Mouse (Mus musculus) kidney, postnatal 10 days (tissue): ENCODE measurements at regions not wholly inside any gene's neighbourhood (a gene's known extent, or its start where the extent isn't known, plus 50 kb on each side); places are given as distances from the start of the nearest gene placed in this dataset.

ENCODE experiments used
- DNase-seq: peaks from one replicate; pipeline ENCODE4 v3.0.0; 2021; ENCODE audit warnings: mixed read lengths

DNA sequence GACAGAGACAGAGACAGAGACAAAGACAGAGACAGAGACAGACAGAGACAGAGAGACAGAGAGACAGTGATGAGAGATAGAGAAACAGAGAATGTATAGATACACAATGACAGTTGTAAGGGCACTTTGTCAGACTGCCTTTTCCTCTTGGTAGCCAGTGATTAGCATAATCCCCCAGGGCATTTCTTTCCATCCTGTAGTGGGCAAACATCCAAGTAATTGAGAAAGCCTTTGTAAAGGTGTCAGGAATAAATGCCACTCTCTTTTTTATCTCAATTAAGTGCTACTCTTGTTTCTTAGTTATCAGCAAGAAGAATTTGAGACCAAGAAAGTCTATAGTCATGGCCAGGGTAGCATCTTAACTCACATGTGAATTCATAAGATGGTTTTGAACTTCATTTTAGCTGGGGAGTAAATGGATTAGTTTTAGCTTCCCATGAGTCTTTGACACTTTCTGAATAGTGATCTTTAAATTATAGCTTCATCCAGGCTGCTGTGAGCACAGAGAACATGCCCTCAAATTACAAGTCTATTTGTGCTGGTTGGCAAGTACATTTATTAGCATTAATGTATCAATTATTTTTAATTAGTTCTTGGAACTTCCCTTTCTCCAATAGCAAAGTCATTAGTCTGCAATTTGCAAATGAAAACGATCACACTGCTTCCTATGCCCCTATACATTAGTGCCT lies 1215.9 kb downstream of the Gm9008 start:
- no peak for DNase-seq

GRCm38 (mm10) chr6:75254076-75254414 lies 1243.5 kb downstream of the Gm9008 start:
- no peak for DNase-seq

DNA sequence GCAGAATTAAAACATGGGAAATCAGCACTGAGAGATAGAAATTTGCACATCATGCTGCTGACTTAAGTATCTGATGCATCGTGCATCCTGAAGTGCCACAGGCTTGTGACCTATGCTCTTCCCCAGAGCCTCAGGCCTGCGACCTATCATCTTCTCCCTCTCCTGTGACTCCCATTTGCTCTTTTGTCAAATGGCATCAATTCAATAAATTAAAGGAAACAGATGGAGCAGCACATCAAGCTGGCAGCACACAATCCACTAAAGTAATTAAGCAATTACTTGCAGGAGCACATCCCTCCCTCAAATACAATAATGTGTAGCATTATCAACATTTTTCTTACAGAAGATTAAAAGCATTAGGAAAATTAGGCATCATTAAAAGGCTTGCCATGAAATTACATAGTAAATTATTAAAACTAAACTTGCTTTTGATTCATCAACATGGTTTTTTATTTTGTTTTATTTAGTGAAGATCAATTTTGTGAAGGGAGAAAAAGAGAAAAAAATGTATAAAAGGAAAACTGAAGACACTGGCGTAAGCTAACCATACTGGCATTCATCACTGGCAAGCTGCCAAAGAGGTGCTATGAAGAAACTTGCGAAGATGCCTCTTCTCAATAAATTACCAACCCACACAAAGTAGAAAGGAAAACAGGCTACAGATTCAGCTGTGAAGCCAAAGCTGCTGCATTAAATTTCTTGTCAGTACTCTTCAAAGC lies 1244.1 kb downstream of the Gm9008 start:
- DNase-seq: peak; percentile 12

DNA sequence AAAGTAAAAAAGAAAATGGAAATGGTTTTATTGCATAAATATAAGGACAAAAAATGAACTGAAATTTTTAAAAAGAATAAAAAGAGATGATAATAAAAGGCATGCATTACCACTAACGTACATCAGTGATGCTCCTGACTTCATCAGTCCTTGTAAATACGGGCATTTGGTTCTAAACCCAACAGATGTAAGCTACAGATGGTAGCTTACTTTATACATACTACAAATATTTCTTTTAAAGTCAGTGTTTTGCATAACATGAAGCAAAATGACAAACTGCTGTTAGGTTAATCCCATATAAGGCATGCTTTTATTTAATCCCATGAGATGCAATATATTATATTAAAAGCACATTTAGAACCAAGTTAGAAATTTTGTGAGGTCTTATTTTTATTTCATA lies 1282.1 kb downstream of the Gm9008 start:
- no peak for DNase-seq

GRCm38 (mm10) chr6:75212721-75213475 lies 1284.7 kb downstream of the Gm9008 start:
- DNase-seq: no peak
